Mouse (Mus musculus) midbrain, embryonic 14.5 days (tissue): ENCODE measurements around the gene Pou6f1. TPM values are rescaled to one million over a fixed set of nuclear protein-coding genes. Genes with fewer than 3 reads are reported as not detected.

ENCODE experiments used
- ATAC-seq: fragments of 200-750 bp; cut with Nextera tagmentation; 2 replicates; pipeline ENCODE4 v1.8.0; 2017; ENCODE audit warnings: moderate number of reproducible peaks, moderate library complexity; ENCODE audit not compliant: low FRiP score, low TSS enrichment
- DNase-seq: peaks from one replicate; pipeline ENCODE4 v3.0.0-alpha.2; 2015
- H3K27ac ChIP-seq: fragments of 300-500 bp; sonication (generic); replicated peaks from 2 replicates; pipeline ENCODE4 v1.5.1; 2014; ENCODE audit warnings: mild to moderate bottlenecking, low read depth, low read length, moderate library complexity
- H3K27me3 ChIP-seq: fragments of 300-500 bp; sonication (generic); 2 replicates; pipeline ENCODE4 v1.6.1; 2014; ENCODE audit warnings: low read length, control low read depth, mixed read lengths; ENCODE audit not compliant: control insufficient read depth, insufficient read depth
- H3K36me3 ChIP-seq: fragments of 300-500 bp; sonication (generic); 2 replicates; pipeline ENCODE4 v1.6.1; 2014; ENCODE audit warnings: low read length, control low read depth; ENCODE audit not compliant: control insufficient read depth, insufficient read depth
- H3K4me1 ChIP-seq: fragments of 300-500 bp; sonication (generic); 2 replicates; pipeline ENCODE4 v1.6.1; 2014; ENCODE audit warnings: mild to moderate bottlenecking, antibody characterized with exemption, low read length, control low read depth; ENCODE audit not compliant: control insufficient read depth, insufficient read depth
- H3K4me2 ChIP-seq: fragments of 300-500 bp; sonication (generic); 2 replicates; pipeline ENCODE4 v1.6.1; 2014; ENCODE audit warnings: mild to moderate bottlenecking, low read length, moderate library complexity
- H3K4me3 ChIP-seq: fragments of 300-500 bp; sonication (generic); replicated peaks from 2 replicates; pipeline ENCODE4 v1.5.1; 2014; ENCODE audit warnings: low read depth, low read length
- H3K9ac ChIP-seq: fragments of 300-500 bp; sonication (generic); replicated peaks from 2 replicates; pipeline ENCODE4 v1.6.1; 2014; ENCODE audit warnings: mild to moderate bottlenecking, low read length, moderate library complexity
- H3K9me3 ChIP-seq: fragments of 300-500 bp; sonication (generic); 2 replicates; pipeline ENCODE4 v1.6.1; 2016; ENCODE audit warnings: low read length, control low read depth, mixed read lengths; ENCODE audit not compliant: control insufficient read depth
- WGBS: fragments of 180-500 bp; shearing (Covaris S2); extraction: QIAGEN DNeasy Blood & Tissue Kit; methylation state at CpG from one replicate; pipeline ENCODE4 v1.1.7; 2014; 5-methylcytosine and 5-hydroxymethylcytosine counted together
- polyA plus RNA-seq: library from polyadenylated mRNA; unstranded; fragments of >200 nt; fragmentation: Nextera tagmentation; extraction: Ambion mirVana; gene quantifications from 2 replicates; pipeline ENCODE4 v1.2.1, GENCODE M21; 2014

Gene Pou6f1
- polyA plus RNA-seq, 1 experiment from 2014 or later = 47.3 TPM

DNA sequence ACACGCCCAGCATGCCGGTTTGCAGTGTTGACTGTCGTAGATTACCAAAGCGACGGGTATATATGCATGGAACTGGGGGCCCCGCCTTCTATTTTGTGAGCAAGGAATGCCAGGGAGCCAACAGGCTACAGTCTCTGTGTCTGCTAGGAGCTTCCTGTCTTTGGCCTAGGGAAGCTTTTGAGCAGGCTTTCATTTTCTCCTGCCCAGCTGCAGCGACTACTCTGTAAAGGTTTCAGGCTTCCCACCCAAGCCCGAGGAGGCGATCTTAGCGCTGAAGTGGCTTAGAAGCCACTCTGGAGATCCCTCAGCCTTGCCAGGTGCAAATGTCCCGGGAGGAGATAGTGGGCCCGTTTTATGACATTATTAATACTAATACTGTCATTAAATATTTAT is 905 bp downstream of the Pou6f1 start:
- Histone ChIP-seq H3K9ac (peak overlapping the region; percentile 99), H3K36me3 (0 out of 2 replicates have a peak, but pooled peaks cover 3% of the 10 kb centered on the region), H3K27me3 (no peaks in the 10 kb centered on the region), H3K4me2 (peak overlapping the region; percentile 79), H3K4me3 (peak overlapping the region; percentile 82), H3K4me1 (peaks cover 16% of the 10 kb centered on the region), H3K9me3 (no peaks in the 10 kb centered on the region), H3K27ac (peak overlapping the region; percentile 91)
- WGBS = under 1% methylated on average over 12 of the region's 12 CpGs
- peak; percentile 10; the same call in 1 of the 2 replicates for ATAC-seq
- peak; percentile 79 for DNase-seq

DNA sequence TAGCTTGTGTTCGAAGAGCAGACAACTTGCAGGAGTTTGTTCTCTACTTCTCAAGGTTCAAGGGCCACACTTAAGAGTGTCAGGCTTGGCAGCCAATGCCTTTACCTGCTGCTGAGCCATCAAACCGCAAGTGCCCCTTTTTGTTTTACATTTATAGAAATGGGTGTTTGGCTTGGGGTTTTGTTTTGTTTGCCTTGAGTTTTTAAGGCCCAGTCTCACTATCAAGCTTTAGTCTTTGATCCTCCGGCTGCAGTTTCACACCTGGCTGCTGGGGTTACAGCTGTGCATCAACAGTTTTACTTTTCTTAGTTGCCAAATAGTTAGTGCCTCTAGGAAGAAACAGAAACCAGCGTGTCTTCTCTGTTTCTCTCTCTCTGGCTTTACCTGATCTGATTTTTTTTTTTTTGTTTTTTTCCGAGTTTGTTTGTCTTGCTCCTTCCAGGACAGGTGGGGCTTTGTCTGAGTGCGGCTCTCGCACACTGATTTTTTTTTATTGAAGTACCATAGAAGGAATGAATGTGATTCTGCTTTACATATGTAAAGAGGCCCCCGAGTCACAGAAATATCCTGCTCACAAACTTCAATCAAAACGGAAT is 1.4 kb downstream of the Pou6f1 start:
- WGBS = 30% methylated on average over 9 of the region's 9 CpGs
- peak overlapping the region; percentile 82 for H3K4me3 ChIP-seq
- peak overlapping the region; percentile 99 for H3K9ac ChIP-seq
- peak overlapping the region; percentile 79 for H3K4me2 ChIP-seq
- peaks cover 16% of the 10 kb centered on the region for H3K4me1 ChIP-seq
- ATAC-seq (no peak), DNase-seq (peak; percentile 4)
- H3K27me3 ChIP-seq = no peaks in the 10 kb centered on the region
- H3K27ac ChIP-seq = peak overlapping the region; percentile 91
- H3K36me3 ChIP-seq = 0 out of 2 replicates have a peak, but pooled peaks cover 3% of the 10 kb centered on the region
- H3K9me3 ChIP-seq = no peaks in the 10 kb centered on the region

DNA sequence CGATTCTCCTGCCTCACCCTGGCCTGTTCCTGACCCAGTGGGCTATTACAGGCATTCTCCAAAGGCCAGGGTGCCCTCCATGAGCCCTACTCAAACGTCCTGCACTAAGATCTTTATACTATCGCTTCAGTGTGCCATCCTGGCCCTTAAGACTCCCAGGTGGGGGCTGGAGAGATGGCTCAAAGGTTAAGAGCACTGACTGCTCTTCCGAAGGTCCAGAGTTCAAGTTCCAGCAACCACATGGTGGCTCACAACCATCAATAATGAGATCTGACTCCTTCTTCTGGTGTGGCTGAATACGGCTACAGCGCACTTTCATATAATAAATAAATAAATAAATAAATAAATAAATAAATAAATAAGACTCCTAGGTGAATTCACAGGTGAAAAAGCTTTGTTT is 7.0 kb downstream of the Pou6f1 start:
- WGBS = 92% methylated on average over 6 of the region's 6 CpGs
- H3K9me3 ChIP-seq = no peaks in the 10 kb centered on the region
- DNase-seq (no peak), ATAC-seq (no peak)
- H3K4me1 ChIP-seq = no peaks in the 10 kb centered on the region
- H3K4me2 ChIP-seq = no peak overlapping the region
- H3K36me3 ChIP-seq = peaks cover 43% of the 10 kb centered on the region
- no peak overlapping the region for H3K27ac ChIP-seq
- H3K9ac ChIP-seq = no peak overlapping the region
- no peak overlapping the region for H3K4me3 ChIP-seq
- H3K27me3 ChIP-seq = no peaks in the 10 kb centered on the region

DNA sequence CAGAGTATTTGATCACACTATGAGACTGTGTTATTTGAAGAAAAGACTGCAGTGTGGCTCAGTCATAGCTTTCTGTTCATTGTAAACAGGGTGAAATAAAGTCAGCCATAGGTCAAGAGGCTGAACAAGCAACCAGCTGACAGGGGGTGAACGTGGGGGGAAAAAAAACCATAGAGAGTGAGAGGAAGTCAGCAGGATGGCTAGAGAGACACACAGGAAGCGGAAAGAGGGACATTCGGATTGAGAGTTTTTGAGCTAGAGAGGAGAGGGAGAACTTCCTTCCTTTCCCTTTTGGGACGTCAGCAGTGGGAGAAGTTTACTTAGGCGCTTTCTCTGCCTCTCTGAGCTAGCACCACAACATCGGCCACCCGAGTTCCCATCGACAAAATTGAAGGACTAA is 9.3 kb downstream of the Pou6f1 start:
- Histone ChIP-seq H3K9ac (no peak overlapping the region), H3K4me2 (no peak overlapping the region), H3K27ac (no peak overlapping the region), H3K4me3 (no peak overlapping the region), H3K9me3 (no peaks in the 10 kb centered on the region), H3K27me3 (no peaks in the 10 kb centered on the region), H3K4me1 (no peaks in the 10 kb centered on the region), H3K36me3 (peaks cover 66% of the 10 kb centered on the region)
- ATAC-seq (no peak), DNase-seq (no peak)
- WGBS = 82% methylated on average over 8 of the region's 8 CpGs

DNA sequence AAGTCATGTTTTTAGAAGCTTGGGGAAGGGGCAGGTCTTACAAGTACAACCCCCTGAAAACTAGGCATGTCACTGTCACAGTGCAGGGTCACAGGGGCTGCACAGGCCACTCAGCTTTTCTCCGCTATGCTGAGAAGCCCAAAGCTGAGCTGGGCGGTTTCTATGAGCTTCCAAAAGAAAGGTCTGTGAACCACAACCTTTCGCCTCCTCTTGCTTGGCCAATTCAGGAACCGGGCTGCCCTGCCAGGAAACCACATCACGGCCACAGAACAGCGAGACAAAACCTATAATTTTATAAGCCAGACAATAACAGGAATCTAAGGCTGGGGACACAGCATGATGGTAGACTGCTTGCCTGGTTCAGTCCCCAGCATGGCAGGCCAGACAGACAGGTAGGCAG is 11.5 kb downstream of the Pou6f1 start:
- H3K36me3 ChIP-seq = peaks cover 75% of the 10 kb centered on the region

DNA sequence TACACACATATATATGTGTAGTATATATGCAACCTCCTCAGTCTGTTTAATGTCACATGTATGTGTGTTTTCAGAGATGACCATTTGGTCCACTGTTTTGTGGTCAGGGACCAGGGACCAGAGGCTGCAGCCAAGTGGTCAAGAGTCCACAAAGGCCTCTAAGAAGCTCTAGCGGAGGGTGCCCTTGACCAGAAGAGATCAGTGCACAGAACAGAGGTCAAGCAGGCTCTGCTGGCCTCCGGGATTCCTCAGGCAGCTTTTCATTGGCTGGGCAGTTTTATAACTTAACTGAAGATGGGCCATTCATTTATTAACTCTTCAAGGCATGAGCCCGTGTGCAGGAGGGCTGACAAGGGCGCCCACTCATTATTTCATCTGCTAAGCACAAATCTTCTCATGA is 12.6 kb downstream of the Pou6f1 start:
- ATAC-seq = no peak
- no peak overlapping the region for H3K9ac ChIP-seq
- WGBS = 87% methylated on average over 4 of the region's 4 CpGs
- H3K27me3 ChIP-seq = no peaks in the 10 kb centered on the region
- DNase-seq = no peak
- H3K27ac ChIP-seq = no peak overlapping the region
- peaks cover 81% of the 10 kb centered on the region for H3K36me3 ChIP-seq
- H3K4me2 ChIP-seq = no peak overlapping the region
- H3K9me3 ChIP-seq = no peaks in the 10 kb centered on the region
- no peaks in the 10 kb centered on the region for H3K4me1 ChIP-seq
- H3K4me3 ChIP-seq = no peak overlapping the region

More for the DNA sequence above, 11.5 kb downstream of the Pou6f1 start:
- Histone ChIP-seq H3K4me2 (no peak overlapping the region), H3K27me3 (no peaks in the 10 kb centered on the region), H3K9ac (no peak overlapping the region), H3K27ac (no peak overlapping the region), H3K4me1 (no peaks in the 10 kb centered on the region), H3K9me3 (no peaks in the 10 kb centered on the region), H3K4me3 (no peak overlapping the region)
- DNase-seq (no peak), ATAC-seq (no peak)
- 87% methylated on average over 6 of the region's 6 CpGs for WGBS

DNA sequence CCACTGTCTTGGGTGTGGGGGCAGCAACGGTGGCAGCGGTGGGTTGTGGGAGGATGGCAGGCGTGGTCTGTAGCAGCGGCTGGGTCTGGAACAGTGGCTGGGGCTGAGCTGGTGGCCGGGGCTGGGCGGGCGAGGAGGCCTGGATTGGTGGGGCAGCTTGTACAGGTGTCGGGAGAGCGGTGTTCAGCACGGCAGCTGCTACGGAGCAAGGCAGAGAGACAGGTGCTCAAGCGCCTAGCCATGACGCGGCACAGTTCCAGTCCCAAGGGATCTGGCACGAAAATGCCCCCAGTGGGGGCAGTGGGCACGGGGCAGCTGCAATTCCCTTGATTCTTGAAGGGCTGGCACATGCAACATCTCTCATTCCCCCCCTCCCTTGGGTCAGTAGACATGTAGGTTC is 13.9 kb downstream of the Pou6f1 start:
- ATAC-seq (no peak), DNase-seq (no peak)
- Histone ChIP-seq H3K4me1 (no peaks in the 10 kb centered on the region), H3K4me2 (no peak overlapping the region), H3K4me3 (no peak overlapping the region), H3K27ac (no peak overlapping the region), H3K9ac (no peak overlapping the region), H3K27me3 (no peaks in the 10 kb centered on the region), H3K9me3 (no peaks in the 10 kb centered on the region), H3K36me3 (peaks cover 85% of the 10 kb centered on the region)
- 95% methylated on average over 16 of the region's 16 CpGs for WGBS

DNA sequence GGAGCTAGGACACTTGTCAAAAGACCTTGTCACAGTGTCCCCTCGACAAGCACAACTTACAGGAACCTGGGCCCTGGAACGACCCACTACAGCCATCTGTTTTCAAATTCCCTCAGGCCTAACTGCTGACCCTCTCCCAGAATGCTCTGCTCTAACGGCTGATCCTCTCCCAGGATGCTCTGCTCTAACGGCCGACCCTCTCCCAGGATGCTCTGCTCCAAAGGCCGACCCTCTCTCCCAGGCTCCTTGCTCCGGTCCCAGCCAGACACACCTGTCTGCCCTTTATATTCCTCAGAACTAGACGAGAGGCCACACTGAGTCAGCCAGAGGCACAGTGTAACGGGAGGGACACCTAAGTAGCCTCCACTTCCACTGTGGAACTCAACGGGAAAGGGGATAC is 19.7 kb downstream of the Pou6f1 start:
- Histone ChIP-seq H3K9me3 (no peaks in the 10 kb centered on the region), H3K9ac (no peak overlapping the region), H3K27me3 (no peaks in the 10 kb centered on the region), H3K27ac (no peak overlapping the region), H3K36me3 (peaks cover 79% of the 10 kb centered on the region), H3K4me2 (no peak overlapping the region), H3K4me1 (no peaks in the 10 kb centered on the region), H3K4me3 (no peak overlapping the region)
- DNase-seq = no peak
- ATAC-seq = no peak
- 93% methylated on average over 10 of the region's 10 CpGs for WGBS

DNA sequence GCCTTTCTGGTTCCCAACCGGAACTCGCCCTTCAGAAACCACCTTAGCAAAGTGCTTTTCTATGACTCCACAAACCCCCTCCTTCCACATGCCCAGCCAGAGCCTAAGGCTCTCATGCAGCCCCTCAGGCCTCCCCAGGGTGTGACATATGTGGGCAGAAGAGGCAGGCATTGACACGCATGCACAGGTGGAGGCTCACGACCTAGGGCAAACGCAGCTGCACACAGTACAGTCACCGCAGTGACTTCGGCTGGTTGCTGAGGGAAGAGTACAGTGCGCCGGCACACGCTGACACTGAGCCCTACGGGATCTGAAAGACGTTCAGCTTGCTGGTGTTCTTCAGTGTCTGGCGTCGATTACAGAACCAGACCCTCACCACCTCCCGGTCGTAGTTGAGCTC is 21.8 kb downstream of the Pou6f1 start:
- H3K4me3 ChIP-seq = no peak overlapping the region
- no peaks in the 10 kb centered on the region for H3K9me3 ChIP-seq
- H3K4me2 ChIP-seq = no peak overlapping the region
- H3K9ac ChIP-seq = no peak overlapping the region
- WGBS = 89% methylated on average over 16 of the region's 16 CpGs
- ATAC-seq = no peak
- no peaks in the 10 kb centered on the region for H3K4me1 ChIP-seq
- H3K36me3 ChIP-seq = peaks cover 70% of the 10 kb centered on the region
- no peak for DNase-seq
- no peaks in the 10 kb centered on the region for H3K27me3 ChIP-seq
- no peak overlapping the region for H3K27ac ChIP-seq
